Mouse (Mus musculus) spleen, postnatal 10 days (tissue): ENCODE data around the gene Ggt5.
"Not testable (repeated sequence)": the region's sequence is repeated elsewhere in the genome, so short reads cannot be mapped to it uniquely, and the experiment has no call there.

ENCODE experiments used
- DNase-seq, 2 experiments: peaks; one replicate each; pipeline ENCODE4 v3.0.0; 2021 to 2022; ENCODE audit warnings: low spot score in 2 of 2

Gene Ggt5

GRCm38 (mm10) chr10:75589129-75589528, at the start of gene Ggt5:
Gene Ggt5, plus strand, starts transcription at chr10:75589340.
- DNase-seq: peak in 1 of 2 experiments; percentile 33

- DNase-seq: no peak
Observed at GRCm38 (mm10) chr10:75547901-75548300, 41.2 kb upstream of the Ggt5 start.

GRCm38 (mm10) chr10:75548486-75548885, 40.7 kb upstream of the Ggt5 start:
- no peak for DNase-seq

- DNase-seq: no peak
Observed at GRCm38 (mm10) chr10:75549886-75550285, 39.3 kb upstream of the Ggt5 start.

- DNase-seq: peak in 1 of 2 experiments; percentile 11
Observed at GRCm38 (mm10) chr10:75551175-75551574, 38.0 kb upstream of the Ggt5 start.

- no peak for DNase-seq
Observed at GRCm38 (mm10) chr10:75552106-75552505, 37.0 kb upstream of the Ggt5 start.

- no peak for DNase-seq
Observed at GRCm38 (mm10) chr10:75552701-75553450, 36.3 kb upstream of the Ggt5 start.

GRCm38 (mm10) chr10:75554090-75554489, 35.0 kb upstream of the Ggt5 start:
- DNase-seq: no peak

GRCm38 (mm10) chr10:75555557-75555956, 33.6 kb upstream of the Ggt5 start:
- no peak for DNase-seq

- DNase-seq: peak in 1 of 2 experiments; percentile 11
Observed at GRCm38 (mm10) chr10:75556026-75556425, 33.1 kb upstream of the Ggt5 start.

GRCm38 (mm10) chr10:75558515-75558914, 30.6 kb upstream of the Ggt5 start:
- no peak for DNase-seq

- DNase-seq: no peak
Observed at GRCm38 (mm10) chr10:75559041-75559675, 30.0 kb upstream of the Ggt5 start.

- no peak for DNase-seq
Observed at GRCm38 (mm10) chr10:75559676-75560548, 29.2 kb upstream of the Ggt5 start, which contains the start of gene Lrrc75b. Gene Lrrc75b, minus strand, starts transcription at chr10:75560330.

GRCm38 (mm10) chr10:75560549-75560899, 28.6 kb upstream of the Ggt5 start:
- DNase-seq: no peak

- DNase-seq: no peak
Observed at GRCm38 (mm10) chr10:75561071-75561654, 28.0 kb upstream of the Ggt5 start, which contains the start of gene Ggt1. Gene Ggt1, plus strand, starts transcription at chr10:75561604.

- no peak for DNase-seq
Observed at GRCm38 (mm10) chr10:75562596-75562995, 26.5 kb upstream of the Ggt5 start.

GRCm38 (mm10) chr10:75564687-75565265, 24.4 kb upstream of the Ggt5 start:
- no peak for DNase-seq

GRCm38 (mm10) chr10:75565436-75565835, 23.7 kb upstream of the Ggt5 start:
- peak; percentile 32 to 56 for DNase-seq

- no peak for DNase-seq
Observed at GRCm38 (mm10) chr10:75565906-75566305, 23.2 kb upstream of the Ggt5 start.

- DNase-seq: no peak
Observed at GRCm38 (mm10) chr10:75566321-75566720, 22.8 kb upstream of the Ggt5 start.

- not testable (repeated sequence) for DNase-seq
Observed at GRCm38 (mm10) chr10:75566765-75567164, 22.4 kb upstream of the Ggt5 start.
